Mouse (Mus musculus) ovary, postnatal 10 days (tissue): ENCODE results near the gene Galnt12.
A peak's percentile ranks its signal among the peaks of the same experiment; 100 is the strongest.

Experiments used
- DNase-seq: peaks from one replicate; pipeline ENCODE4 v3.0.0; 2022; ENCODE audit warnings: low spot score

Galnt12 gene

GRCm38 (mm10) chr4:47150806-47151205, 59.1 kb downstream of the Galnt12 start:
- no peak for DNase-seq

GRCm38 (mm10) chr4:47151553-47152183, 60.0 kb downstream of the Galnt12 start:
- DNase-seq: peak; percentile 40

- no peak for DNase-seq
Measured at GRCm38 (mm10) chr4:47161103-47161755, 69.5 kb downstream of the Galnt12 start.

- no peak for DNase-seq
Measured at GRCm38 (mm10) chr4:47161756-47162587, 70.3 kb downstream of the Galnt12 start.

- no peak for DNase-seq
Measured at GRCm38 (mm10) chr4:47172314-47172713, 80.6 kb downstream of the Galnt12 start.
